Mouse (Mus musculus): ENCODE measurements at regions not wholly inside any gene's neighbourhood (a gene's known extent, or its start where the extent isn't known, plus 50 kb on each side); places are given as distances from the start of the nearest gene placed in this dataset.

DNA sequence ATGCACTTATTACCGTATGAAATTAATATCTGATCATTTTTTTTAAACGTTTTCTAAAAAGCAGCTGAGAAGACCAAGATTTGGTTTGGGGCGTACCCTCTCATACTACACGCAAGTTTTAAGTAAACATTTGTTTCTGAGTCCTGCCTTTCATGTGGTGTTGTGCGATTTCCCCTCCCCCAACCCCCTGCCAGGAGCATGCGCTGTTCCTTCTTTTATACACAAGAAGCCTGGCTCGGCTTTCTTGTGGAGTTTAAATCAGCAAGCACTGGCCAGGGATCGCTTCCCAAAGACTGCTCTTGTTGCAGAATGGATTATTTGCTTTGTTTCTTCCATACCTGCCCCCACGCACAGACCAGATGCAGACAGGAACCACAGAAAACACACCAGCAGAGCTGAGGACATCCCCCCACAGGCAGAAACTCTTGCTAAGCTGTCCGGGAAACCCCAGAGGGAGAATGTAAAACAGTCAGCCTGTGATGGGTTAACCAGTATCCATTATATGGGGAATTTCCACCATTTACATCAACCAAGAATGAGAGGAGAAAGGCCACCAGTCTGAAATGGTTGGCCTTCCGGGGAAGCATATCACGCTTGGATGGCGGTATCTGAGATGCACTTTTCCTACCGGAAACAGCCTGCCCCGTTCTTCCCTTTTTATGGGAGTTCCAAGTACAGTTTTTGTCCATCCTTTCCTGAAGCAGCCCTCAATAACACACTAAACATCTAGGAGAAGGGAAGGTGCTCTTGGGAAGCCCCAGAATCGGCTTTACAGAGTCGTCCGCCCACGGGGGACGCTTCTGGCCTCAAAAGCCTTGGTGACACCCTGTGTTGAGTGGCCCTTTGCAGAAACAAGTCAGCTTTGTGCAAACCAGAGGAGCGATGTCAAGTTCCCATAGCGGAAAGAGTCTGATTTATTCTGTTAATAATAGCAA lies 91.3 kb downstream of the Tomm20 start:
- DNase-seq = no peak

DNA sequence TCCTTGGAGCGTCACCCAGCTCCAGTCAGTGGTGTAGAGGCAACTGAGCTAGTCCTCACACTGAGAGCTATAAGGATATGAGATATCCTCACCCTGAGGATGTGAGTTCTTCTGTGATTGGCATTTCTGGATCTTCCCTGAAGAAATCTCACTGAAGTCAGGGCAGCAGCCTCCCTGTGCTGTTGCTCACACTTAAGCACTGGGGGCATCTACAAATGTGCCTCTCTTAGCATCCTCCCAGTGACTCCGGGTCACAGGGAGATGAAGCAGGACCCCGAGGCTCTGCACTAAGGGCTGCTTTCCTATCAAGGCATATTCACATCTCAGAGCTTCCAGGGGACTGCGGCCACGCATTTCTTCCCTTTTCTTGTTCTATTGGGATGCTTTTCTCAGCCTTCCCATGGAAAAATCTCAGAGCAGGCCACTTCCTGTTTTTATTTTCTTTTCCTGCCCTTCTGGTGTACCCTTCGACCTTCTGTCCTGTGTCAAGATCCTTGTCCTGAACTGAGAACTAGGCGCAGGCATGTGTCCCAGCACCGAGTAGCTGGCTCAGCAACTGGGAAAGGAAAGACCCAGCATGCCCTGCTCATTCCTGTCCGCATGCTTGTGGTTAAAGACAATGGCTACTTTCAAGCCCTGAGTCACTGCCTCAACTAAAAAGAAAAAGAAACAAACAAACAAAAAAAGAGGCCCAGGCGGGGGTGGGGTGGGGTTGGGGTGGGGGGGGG lies 92.8 kb downstream of the Tomm20 start:
- no peak for DNase-seq

DNA sequence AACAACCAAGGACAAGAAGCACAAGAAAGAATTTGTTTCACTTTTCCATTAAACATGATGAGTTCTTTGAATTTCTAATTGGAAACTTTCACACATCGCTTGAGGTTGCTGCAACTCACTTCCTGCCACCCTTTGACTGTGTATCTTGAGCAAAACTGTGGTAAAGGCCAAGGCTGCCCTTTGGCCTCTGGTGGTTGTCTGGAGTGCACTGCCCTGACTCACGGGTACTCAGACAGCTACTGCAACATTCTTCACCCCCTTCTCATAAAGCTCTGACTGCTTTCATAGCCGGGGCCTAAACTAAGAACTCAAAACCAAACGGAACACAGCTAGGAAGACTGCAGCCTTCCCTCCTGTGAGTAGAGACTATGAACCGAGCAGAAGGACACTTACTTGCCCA lies 93.5 kb downstream of the Tomm20 start:
- no peak for DNase-seq

DNA sequence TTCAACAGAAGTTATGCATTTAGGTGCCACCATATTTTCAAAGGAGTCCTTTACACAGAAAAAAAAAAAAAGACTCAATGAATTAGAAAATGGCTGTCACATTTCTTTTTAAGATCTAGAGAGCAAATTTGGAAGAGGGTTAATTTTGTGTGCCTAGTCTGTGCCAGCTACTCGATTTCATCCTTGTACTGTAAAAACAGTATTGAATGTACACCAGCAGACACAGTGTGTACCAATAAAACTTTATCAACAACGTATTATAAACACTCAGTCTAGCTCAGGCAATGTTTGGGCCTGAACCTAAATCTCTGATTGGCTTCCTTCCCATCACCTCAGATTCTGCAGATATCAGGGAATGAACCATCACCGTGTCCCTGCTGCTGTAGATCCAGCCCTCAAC lies 93.9 kb downstream of the Tomm20 start:
- DNase-seq = no peak

DNA sequence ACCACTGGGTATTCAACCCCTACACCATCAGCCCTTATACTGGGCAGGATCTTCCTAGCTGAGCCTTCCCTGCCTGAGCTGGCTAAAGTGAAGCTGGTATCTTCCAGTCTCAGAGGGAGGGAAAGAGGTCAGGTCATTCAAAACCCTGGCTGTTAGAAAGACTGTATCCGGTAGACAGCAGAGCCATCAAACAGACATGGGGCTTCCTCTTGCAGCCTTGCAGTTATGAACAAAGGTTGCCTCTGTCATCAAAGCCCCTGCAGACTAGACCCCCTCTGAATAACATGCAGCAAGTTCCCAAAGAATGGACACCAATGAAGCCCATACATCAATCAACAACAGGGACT lies 95.5 kb downstream of the Tomm20 start:
- DNase-seq = no peak

DNA sequence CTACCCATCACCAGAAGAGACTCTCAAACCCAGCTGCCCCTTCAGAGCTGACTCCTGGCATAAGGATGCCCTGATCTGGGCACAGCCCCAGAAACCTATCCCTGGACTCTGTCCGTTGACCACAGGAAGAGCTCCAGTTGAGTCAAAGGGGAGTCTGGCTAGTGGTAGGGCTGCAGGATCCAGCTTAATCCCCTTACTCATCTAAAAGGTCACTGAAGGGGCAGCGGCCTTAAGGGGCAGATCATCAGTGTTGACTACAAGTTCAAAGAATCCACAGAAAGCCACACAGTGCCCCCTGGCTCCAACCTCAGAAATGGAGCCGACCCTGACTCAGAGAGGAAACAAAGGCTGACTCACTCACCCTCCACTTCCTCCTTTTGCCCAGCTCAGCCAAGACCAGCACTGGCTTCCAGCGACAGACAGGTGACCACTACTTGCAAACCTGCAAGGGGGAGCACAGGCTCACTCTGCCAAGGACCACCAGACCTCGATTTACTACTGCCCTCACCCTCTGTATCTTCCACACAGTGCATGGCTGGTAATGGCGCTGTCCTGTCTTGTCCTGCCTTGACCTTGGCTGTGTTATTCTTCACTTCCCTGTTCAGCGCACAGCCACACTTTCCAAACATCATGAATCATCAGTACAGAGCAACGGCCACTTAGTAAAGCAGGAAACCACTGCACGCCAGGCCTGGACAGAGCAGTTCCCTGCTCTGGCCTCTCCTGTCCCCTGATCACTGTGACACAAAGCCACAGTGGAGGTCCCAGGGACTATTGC lies 96.0 kb downstream of the Tomm20 start:
- no peak for DNase-seq

DNA sequence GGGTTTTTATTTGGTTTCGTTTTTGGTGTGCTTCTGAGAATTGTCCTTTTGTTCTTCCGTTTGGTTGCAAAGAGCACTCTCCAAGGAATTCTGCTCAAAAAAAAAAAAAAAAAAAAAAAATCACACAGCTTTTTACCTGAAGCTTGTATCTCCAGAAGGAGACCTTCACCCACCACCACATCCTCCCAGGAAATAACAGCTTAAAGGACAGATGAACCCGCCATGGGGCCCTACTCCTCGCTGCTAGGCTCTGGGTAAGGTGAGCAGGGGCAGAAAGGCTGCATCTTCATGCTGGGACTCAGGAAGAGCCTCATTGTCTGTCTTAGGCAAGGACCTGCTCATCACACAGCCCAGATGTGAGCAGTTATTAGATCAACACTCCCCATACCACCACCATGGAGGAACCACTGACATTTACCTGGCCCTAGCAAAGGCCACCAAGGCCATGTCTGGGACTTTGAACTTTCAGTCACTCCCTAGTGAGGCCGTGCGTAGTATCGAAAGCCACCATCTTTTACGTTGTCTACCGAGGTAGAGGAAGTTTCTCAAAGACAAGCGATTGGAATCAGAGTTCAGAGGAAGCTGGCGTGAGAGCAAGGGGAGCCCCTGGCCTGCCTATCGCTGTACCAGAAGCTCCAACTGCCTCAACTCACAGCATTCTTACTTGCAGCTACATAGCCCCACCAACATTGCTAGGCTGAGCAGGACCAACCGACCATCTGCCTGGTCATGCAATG lies 97.1 kb downstream of the Tomm20 start:
- DNase-seq = no peak

DNA sequence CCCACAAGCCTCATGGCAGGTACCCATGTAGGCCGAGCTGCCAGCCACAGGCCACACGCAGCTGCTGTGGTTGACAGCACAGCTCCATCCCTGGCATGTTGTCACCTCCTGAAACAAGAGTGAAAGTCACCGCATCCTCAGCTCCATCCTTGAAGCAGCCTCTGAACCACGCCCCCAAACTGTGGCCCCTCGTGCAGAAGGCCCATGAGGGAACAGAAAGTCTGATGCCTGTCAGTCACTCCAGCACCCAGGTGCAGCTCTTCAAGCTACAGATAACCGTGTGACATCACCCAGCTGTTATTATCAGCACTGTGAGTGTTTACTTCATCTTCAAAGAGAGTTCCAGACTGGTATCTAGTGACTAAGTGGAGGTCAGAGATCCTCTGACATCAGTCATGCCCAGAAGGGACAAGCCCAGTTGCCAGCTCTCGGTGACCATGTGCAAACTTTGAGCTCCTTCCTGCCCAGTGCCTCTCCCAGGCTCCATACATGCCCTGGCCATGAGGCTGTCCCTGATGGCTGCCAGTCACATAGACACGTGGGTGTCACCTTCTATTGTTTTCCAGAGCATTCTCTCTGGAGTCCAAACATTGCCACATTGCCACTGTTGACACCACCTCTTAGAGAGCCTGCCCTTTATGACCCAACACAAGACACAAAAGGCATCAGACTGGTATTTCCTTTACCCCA lies 97.8 kb downstream of the Tomm20 start:
- DNase-seq = no peak

DNA sequence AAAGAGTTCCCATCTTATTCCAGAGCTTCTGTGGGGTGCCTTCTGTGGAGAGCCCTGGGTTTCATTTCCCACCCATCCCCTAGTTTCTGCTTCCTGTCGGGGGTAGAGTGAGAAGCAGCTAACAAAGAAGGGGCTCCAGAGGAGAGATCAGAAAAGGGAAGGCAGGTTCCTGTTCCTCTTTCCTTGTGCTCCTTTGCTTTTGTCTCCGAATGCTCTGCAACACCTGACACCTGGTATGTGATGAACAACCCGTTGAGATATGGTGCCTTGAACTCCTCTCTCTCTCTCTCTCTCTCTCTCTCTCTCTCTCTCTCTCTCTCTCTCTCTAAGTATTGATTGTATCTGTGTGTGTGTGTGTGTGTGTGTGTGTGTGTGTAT lies 99.5 kb downstream of the Tomm20 start:
- DNase-seq = no peak

DNA sequence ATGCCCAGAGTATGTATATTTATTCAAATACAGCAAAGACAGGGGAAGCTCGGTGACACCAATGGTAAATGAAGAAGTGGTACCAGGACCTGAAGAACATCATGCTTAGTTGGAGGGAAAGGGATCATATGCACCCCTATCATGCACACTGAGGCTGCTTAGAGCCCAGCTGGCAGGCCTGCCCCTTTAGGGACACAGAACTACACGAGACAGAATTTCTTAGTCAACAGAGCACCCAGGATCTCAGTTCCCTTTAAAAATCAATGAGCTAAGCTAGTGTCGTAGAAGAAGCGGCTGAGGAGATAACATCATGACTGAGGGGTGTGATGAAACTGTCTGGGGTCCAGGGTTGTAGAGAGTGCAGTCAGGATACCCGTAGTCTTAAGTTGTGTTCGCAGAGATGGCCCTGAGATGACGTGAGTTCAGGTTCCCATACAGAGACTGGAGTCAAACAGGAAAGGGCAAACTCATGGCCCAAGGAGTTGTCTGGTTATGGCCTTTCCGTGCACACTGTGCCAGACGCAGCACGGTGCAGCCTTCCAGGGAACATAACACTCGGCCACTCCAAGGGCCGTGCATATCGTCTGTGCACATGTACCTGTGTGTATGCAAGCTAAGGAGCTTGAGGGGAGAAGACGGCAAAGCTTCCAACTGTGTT lies 100.0 kb downstream of the Tomm20 start:
- DNase-seq = no peak

DNA sequence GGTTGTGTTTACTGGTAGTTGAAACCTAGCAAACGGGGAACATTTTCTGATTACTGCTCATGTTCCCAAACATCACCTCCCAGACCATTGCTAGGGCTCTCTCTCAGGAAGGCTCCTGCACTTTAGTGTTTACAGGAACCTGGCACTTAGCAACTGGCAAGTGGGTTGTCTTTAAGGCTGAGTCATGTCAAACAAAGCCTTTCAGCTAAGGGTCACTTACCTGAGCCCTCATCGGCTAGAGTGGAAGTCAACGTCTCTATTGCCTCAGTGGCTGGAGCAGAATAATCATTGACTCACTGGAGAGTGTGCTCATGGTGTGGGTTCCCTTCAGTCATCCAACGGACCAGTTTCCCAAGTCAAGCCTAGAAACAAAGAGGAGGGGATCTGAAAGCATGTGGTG lies 101.0 kb downstream of the Tomm20 start:
- no peak for DNase-seq

DNA sequence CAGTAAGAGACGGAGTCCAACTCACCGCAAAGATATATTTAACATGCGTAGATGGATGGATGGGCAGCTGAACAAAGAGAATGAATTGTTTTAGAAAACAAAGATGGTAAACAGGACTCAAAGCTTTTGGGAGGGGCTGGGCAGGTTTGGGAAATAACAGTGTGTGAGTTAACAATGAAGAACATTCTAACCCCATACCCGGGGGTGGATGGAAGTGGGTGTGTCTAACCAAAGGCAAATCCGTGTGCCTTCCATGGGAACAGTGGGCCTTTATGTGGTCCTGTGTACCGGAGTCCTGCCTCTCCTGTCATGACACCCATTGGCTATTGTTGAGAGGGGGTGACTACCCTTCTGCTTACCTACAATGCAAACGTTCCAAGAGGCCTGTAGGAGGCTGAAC lies 104.5 kb downstream of the Tomm20 start:
- no peak for DNase-seq

DNA sequence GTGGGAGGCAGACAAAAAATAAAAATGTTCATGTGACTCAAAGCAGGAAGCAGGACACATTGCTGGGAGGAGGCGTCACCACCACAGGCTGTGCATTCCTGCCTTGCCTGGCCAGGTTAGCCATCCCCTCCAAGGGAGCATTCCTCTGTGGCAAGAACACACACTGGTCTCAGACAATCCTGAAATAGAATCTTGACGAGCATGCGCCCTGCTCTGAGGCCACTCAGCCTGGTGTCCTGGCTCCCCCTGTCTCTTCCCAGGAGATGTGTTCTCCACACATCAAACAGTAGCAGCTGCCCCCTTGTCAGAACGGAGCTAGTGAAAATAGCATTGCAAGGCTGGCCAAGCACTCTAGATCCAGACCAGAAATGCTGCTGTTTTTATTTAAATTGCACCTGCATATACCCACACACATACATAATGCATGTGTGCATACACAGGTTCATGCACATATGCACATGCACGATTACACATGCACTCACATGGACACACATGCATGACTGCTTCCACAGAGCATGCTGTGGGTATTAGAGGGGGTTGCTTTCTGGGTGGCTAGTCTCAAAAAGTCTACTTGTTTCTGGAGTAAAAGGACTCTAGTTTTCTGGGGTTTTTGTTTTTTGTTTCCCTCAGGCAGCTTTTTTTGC lies 105.8 kb downstream of the Tomm20 start:
- peak; percentile 64 to 67 for DNase-seq

DNA sequence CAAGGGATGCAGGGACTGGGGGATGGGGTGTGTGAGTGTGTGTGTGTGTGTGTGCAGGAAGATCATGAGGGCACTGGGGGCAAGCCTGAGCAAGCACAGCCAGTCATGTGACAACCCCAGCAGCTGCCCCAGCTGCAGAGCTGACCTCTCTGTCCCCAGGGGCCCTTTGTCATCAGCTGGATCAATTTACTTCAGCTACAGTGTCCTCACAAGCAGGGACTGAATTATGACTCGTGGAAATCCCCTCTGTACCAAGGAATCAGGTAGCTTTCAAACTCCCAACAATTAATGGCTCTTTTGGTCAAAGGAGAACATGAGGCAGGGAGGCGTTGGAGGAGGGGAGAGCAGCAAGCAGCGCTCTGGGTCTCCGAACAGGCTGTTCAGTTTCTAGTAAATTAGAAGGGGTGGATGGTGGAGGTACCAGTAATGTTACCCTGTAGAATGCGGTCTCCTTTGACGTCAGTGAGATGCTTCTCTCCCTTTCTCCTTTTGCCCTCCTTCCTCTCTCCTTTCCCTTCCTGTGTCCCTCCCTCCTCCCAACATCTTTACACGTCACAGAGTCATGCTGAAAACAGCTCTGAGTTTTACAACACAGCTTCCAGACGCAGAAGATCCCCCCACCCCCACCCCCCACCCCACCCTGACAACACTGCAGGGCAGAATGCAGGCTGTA lies 106.5 kb downstream of the Tomm20 start:
- no peak for DNase-seq

DNA sequence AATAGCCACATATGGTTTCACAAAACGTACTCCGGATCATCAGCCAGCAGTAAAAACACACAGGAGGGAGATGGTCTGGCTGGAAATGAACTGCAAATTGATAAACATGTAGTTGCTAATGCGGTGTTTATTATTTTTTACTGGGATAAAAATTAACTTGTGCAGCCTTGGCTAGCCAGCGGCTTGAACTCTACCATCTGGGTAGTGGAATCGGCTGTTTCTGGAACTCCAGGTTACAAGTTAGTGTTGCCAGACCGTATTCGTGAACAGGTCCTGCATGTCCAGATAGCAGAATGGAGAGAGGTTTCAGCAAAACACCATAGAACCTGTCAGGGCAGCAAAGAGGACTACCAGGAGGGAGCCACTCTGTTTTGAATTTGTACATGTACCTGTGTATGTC lies 107.4 kb downstream of the Tomm20 start:
- DNase-seq = no peak

DNA sequence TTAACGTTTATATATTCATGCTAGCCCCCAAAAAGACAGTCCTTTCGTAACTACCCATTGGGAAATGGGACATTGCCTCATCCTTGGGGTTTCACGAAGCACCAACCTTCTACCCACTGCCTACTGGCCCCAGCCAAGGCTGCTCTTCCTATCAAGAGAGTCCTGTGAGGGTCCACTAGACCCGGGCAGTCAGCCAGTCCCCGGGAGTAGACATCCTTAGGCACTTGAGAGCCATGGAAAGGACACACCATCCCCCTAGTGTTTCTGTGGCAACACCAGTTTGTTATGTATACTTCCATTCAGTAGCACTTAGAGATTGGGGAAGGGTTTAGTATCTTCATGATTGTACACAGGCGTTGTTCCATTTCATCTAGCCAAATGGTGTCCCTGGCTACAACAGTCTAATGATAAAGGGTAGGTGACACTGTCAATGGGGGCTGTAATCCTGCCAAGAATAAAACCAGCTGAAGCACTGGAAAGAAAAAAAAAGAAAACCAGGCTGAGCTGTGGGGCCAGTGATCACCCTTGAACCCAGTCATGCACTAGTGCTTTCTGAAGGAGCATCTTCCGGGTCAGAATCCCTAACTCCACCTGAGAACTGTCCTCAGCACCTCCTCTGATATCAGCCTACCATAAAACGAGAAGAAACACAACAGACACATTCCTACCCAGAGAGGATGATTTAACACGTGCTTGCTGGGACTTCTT lies 108.2 kb downstream of the Tomm20 start:
- DNase-seq = no peak

DNA sequence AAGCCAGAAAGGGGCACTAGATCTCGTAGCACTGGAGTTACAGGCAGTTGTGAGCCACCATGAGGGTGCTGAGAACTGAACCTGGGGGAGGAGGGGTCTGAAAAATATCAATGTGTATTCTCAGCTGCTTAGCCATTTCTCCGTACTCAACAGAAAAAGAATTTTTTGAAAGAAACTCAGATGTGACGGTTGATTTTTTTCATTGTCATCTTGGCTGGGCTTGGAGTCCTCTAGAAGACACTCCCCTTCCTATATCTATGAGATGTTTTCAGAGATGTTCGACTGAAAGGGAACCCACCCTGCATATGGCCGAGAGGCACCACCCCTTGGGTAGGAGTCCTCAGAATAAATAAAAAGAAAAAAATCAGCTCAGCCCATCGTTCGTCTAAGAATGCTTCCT lies 110.1 kb downstream of the Tomm20 start:
- DNase-seq = no peak

DNA sequence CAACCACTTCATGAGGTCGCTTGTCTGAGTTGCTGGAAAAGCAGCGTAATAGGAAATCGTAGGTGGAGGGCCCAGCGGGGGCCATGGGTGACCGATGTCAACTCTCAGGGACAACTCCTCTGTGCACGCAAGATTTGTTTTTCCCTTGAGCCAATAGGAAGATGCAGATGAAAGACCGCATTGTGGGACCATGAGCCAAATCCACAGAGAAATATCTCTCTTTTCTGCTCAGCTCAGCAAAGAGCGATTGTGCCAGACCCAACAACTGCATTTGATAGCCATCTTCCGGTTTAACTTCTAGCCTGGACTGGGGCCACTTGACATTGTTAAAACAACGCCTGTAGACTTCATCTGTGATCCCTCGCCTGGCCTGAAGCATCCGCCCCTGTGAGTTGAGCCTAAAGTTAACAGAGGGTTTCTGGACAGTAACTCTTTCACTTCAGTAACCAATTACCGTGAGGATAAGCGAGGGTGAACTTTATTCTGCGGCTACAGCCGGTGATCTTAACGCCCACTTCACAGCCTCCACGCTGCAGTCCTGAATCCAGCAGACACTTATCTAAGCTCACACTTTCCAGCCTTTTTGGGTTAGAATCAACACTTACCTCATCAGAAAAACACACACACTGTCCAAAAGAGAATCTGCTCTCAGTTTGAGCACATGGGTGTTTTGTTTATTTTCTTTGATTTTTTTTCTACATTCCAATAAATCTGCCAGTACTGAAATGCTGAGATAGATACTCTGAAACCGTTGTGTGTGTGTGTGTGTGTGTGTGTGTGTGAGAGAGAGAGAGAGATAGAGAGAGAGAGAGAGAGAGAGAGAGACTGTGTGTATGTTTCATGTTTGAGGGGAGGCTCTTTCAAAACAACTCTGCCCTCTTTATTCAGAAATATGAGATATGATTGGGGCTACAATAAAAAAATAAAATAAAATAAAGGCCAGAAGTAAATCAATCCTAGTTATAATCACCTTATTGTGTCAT lies 111.9 kb downstream of the Tomm20 start:
- no peak for DNase-seq

Measured in layer of hippocampus, postnatal 36 days (tissue).